Comparison of ENCODE assay signal across 10 mouse cellular contexts in the genomic region with DNA sequence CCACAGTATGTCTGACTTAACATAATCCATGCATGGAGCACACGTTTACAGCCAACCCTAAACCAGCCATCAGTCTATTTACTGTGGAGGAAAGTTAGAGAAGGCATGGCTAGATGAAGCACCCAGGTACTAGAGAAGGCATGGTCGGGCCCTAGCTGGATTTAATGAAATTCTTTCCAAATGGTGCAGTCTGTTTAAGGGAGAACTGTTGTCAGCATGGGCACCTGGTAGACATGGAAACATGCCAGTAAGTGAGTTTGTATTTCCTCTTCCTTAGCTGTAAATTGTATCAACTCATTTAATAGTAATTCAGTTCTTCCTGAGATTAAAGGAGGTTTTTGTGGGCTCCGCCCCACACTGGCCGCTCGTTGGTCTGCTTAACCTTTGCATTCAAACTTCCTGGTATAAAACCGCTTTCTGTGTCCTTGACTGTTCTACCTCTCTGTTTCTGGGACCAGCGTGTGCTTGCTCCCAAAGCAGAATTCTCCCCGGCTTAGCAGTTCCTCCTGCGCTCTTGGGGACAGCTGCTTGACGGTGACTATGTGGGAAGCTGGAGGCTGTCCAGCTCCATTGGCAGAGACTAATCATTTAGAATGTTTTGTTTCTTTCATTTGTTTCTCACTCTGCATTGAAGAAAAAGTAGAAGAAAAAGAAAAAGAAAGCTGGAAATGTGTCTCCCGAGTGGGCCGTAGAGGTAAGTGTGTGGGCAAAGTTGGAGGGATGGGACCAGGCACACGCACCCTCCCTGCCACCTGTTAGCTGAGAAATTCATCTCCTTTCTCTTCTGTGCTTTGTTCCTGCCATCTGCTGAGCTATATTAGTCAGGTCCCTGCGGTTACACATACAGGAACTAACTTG.
DNase-seq lines count a peak whose midpoint lies in the region; ATAC-seq and TF ChIP-seq lines count a peak whose summit lies in the region.
"Had no signal": no experiment of that assay in that cellular context is flagged by ENCODE, and none has a peak within 500 bp of the region (broad histone marks: within the 10 kb centered on the region; RNA-seq: fewer than 3 reads in every experiment).

No protein-coding gene starts in this region.

- H3K4me1 ChIP-seq in intestine, embryonic 15.5 days (replicated peaks) = no peaks in the 10 kb centered on the region
- no peaks in the 10 kb centered on the region for H3K4me1 ChIP-seq in intestine, postnatal 0 days (replicated peaks; ENCODE audit: control insufficient read depth, insufficient read depth, low read length)
- H3K4me1 ChIP-seq in liver, embryonic 12.5 days = no peaks in the 10 kb centered on the region
- H3K4me1 ChIP-seq in kidney, adult 2 months (ENCODE audit: control insufficient read depth, insufficient read depth, low read length) = no peaks in the 10 kb centered on the region

- no peak overlapping the region for H3K9ac ChIP-seq in intestine, embryonic 15.5 days
- H3K9ac ChIP-seq in intestine, postnatal 0 days (ENCODE audit: low read depth, low read length) = no peak overlapping the region
- H3K9ac ChIP-seq in liver, embryonic 12.5 days = no peak overlapping the region
- H3K9ac ChIP-seq: heart, embryonic 15.5 days had no signal

- no peak for TF ChIP-seq POLR2A in myocyte (IDR thresholded peaks at IDR 0.05; ENCODE audit: insufficient read length, low read depth)
- TF ChIP-seq POLR2A in kidney, adult 2 months (IDR thresholded peaks at IDR 0.05; ENCODE audit: low read depth, low read length) = no peak

- no peak overlapping the region for H3K4me2 ChIP-seq in intestine, embryonic 15.5 days (replicated peaks)
- H3K4me2 ChIP-seq in intestine, postnatal 0 days (replicated peaks; ENCODE audit: low read depth) = no peak overlapping the region
- H3K4me2 ChIP-seq in myocyte (ENCODE audit: low read depth) = peak overlapping the region; percentile 24
- H3K4me2 ChIP-seq in liver, embryonic 12.5 days = no peak overlapping the region
- H3K4me2 ChIP-seq: heart, embryonic 15.5 days had no signal

- peak; percentile 69 to 72 for DNase-seq in cerebellum, postnatal 10 days
- peak; percentile 64 to 69 for DNase-seq in layer of hippocampus, postnatal 10 days (ENCODE audit: low spot score in 2 of 2)
- DNase-seq in testis, postnatal 10 days (ENCODE audit: low spot score) = no peak
- no peak for DNase-seq in kidney, adult 2 months

- WGBS in intestine, embryonic 15.5 days = 60% methylated on average over 14 of the region's 14 CpGs
- WGBS in intestine, postnatal 0 days = 56% methylated on average over 14 of the region's 14 CpGs
- 66% methylated on average over 14 of the region's 14 CpGs for WGBS in liver, embryonic 12.5 days (ENCODE audit: insufficient replicate concordance)
- 58% methylated on average over 14 of the region's 14 CpGs for WGBS in kidney, adult 2 months

- no peaks in the 10 kb centered on the region for H3K9me3 ChIP-seq in intestine, embryonic 15.5 days
- no peaks in the 10 kb centered on the region for H3K9me3 ChIP-seq in intestine, postnatal 0 days (ENCODE audit: control insufficient read depth)
- H3K9me3 ChIP-seq in liver, embryonic 12.5 days (replicated peaks) = no peaks in the 10 kb centered on the region
- H3K9me3 ChIP-seq: heart, embryonic 15.5 days had no signal

- H3K27ac ChIP-seq in intestine, embryonic 15.5 days = no peak overlapping the region
- H3K27ac ChIP-seq in intestine, postnatal 0 days (ENCODE audit: low read depth, low read length) = no peak overlapping the region
- no peak overlapping the region for H3K27ac ChIP-seq in liver, embryonic 12.5 days
- no peak overlapping the region for H3K27ac ChIP-seq in kidney, adult 2 months (ENCODE audit: insufficient read depth, low read depth, low read length)
- H3K27ac ChIP-seq: heart, embryonic 15.5 days; macrophage had no signal

- 0 out of 2 replicates have a peak, but pooled peaks have one; percentile 10 for ATAC-seq in intestine, embryonic 15.5 days
- no peak for ATAC-seq in intestine, postnatal 0 days
- ATAC-seq in liver, embryonic 12.5 days = no peak

- H3K27me3 ChIP-seq in intestine, embryonic 15.5 days (replicated peaks) = no peaks in the 10 kb centered on the region
- no peaks in the 10 kb centered on the region for H3K27me3 ChIP-seq in intestine, postnatal 0 days (replicated peaks; ENCODE audit: control insufficient read depth, insufficient read depth, low read length)
- no peaks in the 10 kb centered on the region for H3K27me3 ChIP-seq in myocyte (ENCODE audit: control insufficient read depth, insufficient read depth, insufficient read length)
- peaks cover 11% of the 10 kb centered on the region; the same call in 1 of the 2 replicates for H3K27me3 ChIP-seq in liver, embryonic 12.5 days (replicated peaks)
- H3K27me3 ChIP-seq in kidney, adult 2 months (replicated peaks; ENCODE audit: control insufficient read depth, insufficient read depth, low read length) = no peaks in the 10 kb centered on the region
- H3K27me3 ChIP-seq: heart, embryonic 15.5 days had no signal

- no peaks in the 10 kb centered on the region for H3K36me3 ChIP-seq in intestine, embryonic 15.5 days
- H3K36me3 ChIP-seq in intestine, postnatal 0 days (ENCODE audit: control insufficient read depth, insufficient read depth) = no peaks in the 10 kb centered on the region
- H3K36me3 ChIP-seq in myocyte (ENCODE audit: control insufficient read depth, insufficient read depth) = no peaks in the 10 kb centered on the region
- no peaks in the 10 kb centered on the region for H3K36me3 ChIP-seq in liver, embryonic 12.5 days
- no peaks in the 10 kb centered on the region for H3K36me3 ChIP-seq in kidney, adult 2 months (ENCODE audit: control insufficient read depth, insufficient read depth, low read length)
- H3K36me3 ChIP-seq: heart, embryonic 15.5 days had no signal

- no peak overlapping the region for H3ac ChIP-seq in myocyte (ENCODE audit: control insufficient read depth, insufficient read length)

- no peaks in the 10 kb centered on the region for H3K79me2 ChIP-seq in myocyte (ENCODE audit: control insufficient read depth, insufficient read depth)

- no peak overlapping the region for H3K4me3 ChIP-seq in intestine, embryonic 15.5 days (replicated peaks)
- no peak overlapping the region for H3K4me3 ChIP-seq in intestine, postnatal 0 days (ENCODE audit: low read depth, low read length)
- H3K4me3 ChIP-seq in myocyte = no peak overlapping the region
- H3K4me3 ChIP-seq in liver, embryonic 12.5 days = no peak overlapping the region
- no peak overlapping the region for H3K4me3 ChIP-seq in kidney, adult 2 months (ENCODE audit: insufficient read depth, low read depth, low read length)
- H3K4me3 ChIP-seq: heart, embryonic 15.5 days had no signal

- no peak for TF ChIP-seq CTCF in intestine, postnatal 0 days (IDR thresholded peaks at IDR 0.05; ENCODE audit: low read depth)
- no peak for TF ChIP-seq CTCF in kidney, adult 2 months (conservative IDR thresholded peaks at IDR 0.05; ENCODE audit: insufficient read depth, insufficient read length, low read depth, low read length)

TF ChIP-seq in myocyte, 11 proteins besides CTCF, POLR2A, EP300 and RAD21:
- TF ChIP-seq MYOD1 (IDR thresholded peaks at IDR 0.05; ENCODE audit: control insufficient read depth in 1 of 3, insufficient read length in 2 of 3, low read depth in 2 of 3) = peak in 1 of 3 experiments; percentile 50
- no peak for TF ChIP-seq E2F4 (IDR thresholded peaks at IDR 0.05; ENCODE audit: insufficient read depth)
- no peak for TF ChIP-seq CEBPB (IDR thresholded peaks at IDR 0.05; ENCODE audit: insufficient read depth, poor library complexity, severe bottlenecking)
TF ChIP-seq in myocyte: peak in this region for 1.

Comparison
In these comparisons a context has a peak if more than half of its experiments do, and no peak if none do; other contexts are left out.
1. DNase-seq: peak in cerebellum, postnatal 10 days (2 of 2) and layer of hippocampus, postnatal 10 days (2 of 2); none in testis, postnatal 10 days (single experiment) and kidney, adult 2 months (single experiment).